Mouse (Mus musculus) forebrain, embryonic 13.5 days (tissue): ENCODE measurements at regions not wholly inside any gene's neighbourhood (a gene's known extent, or its start where the extent isn't known, plus 50 kb on each side); places are given as distances from the start of the nearest gene placed in this dataset.

Experiments
- ATAC-seq: fragments of 200-750 bp; cut with Nextera tagmentation; 2 replicates; pipeline ENCODE4 v1.8.0; 2017
- H3K27ac ChIP-seq: fragments of 300-500 bp; sonication (generic); 2 replicates; pipeline ENCODE4 v1.5.1; 2015; ENCODE audit warnings: inconsistent platforms, mild to moderate bottlenecking, moderate library complexity
- H3K27me3 ChIP-seq: fragments of 300-500 bp; sonication (generic); 2 replicates; pipeline ENCODE4 v1.6.1; 2015; ENCODE audit warnings: mild to moderate bottlenecking, inconsistent platforms
- H3K36me3 ChIP-seq: fragments of 300-500 bp; sonication (generic); 2 replicates; pipeline ENCODE4 v1.6.1; 2015; ENCODE audit warnings: mild to moderate bottlenecking, inconsistent platforms; ENCODE audit not compliant: poor library complexity, severe bottlenecking
- H3K4me1 ChIP-seq: fragments of 300-500 bp; sonication (generic); 2 replicates; pipeline ENCODE4 v1.6.1; 2015; ENCODE audit warnings: inconsistent platforms
- H3K4me2 ChIP-seq: fragments of 300-500 bp; sonication (generic); 2 replicates; pipeline ENCODE4 v1.6.1; 2015; ENCODE audit warnings: inconsistent platforms, mild to moderate bottlenecking, moderate library complexity
- H3K4me3 ChIP-seq: fragments of 300-500 bp; sonication (generic); 2 replicates; pipeline ENCODE4 v1.5.1; 2015; ENCODE audit warnings: mild to moderate bottlenecking, inconsistent platforms
- H3K9ac ChIP-seq: fragments of 300-500 bp; sonication (generic); 2 replicates; pipeline ENCODE4 v1.6.1; 2015; ENCODE audit warnings: mild to moderate bottlenecking, inconsistent platforms
- H3K9me3 ChIP-seq: fragments of 300-500 bp; sonication (generic); replicated peaks from 2 replicates; pipeline ENCODE4 v1.6.1; 2016; ENCODE audit warnings: inconsistent platforms
- whole genome bisulfite sequencing: fragments of 180-500 bp; shearing (Covaris S2); methylation state at CpG from one replicate; pipeline ENCODE4 v1.1.7; 2015; 5-methylcytosine and 5-hydroxymethylcytosine counted together

DNA sequence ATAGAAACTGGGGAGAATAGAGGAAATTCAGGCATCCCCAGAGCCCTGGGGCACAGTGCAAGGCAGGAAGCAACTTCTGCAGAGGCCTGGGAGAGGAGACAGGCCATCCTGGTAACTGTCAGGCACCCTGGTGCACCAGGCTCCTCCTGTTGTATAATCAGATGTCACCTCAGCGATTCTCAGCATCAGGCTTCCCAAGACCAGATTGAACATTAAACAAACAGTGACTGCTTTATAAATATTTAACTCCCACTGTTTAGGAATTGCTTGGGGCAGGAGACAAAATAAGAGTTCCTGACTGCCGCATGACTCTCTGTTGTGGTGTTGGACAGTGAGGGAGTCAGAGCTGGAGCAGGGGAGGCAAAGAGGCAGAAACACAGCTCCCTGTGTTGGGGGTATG, 1210.1 kb upstream of the A1bg start:
- H3K27me3 ChIP-seq, result no peaks in the 10 kb centered on the region
- no peaks in the 10 kb centered on the region for H3K9me3 ChIP-seq
- no peak overlapping the region for H3K27ac ChIP-seq
- H3K4me1 ChIP-seq, result peaks cover 8% of the 10 kb centered on the region; the same call in 1 of the 2 replicates
- H3K36me3 ChIP-seq, result no peaks in the 10 kb centered on the region
- WGBS, result 81% methylated on average over 2 of the region's 2 CpGs
- H3K4me3 ChIP-seq, result no peak overlapping the region
- ATAC-seq, result no peak
- no peak overlapping the region for H3K9ac ChIP-seq
- H3K4me2 ChIP-seq, result no peak overlapping the region

DNA sequence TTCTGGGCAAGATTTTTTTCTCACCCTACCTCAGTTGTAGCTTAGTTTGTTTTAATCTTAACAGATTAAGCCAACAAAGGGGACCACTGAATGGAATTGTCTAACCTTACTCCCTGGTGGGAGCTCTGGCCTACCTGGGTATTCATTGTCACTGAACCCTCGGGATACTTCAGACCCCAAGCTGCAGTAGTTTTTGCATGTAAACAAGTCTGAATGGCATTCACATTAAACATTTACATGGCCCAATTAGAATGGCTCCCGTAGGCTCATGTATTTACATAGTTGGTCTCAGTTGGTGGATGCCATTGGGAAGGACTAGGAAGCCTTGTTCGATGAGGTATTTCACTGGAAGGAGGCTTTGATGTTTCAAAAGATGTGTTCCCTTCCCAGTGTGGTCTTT, 1208.9 kb upstream of the A1bg start:
- Histone ChIP-seq H3K27me3 (no peaks in the 10 kb centered on the region), H3K4me3 (no peak overlapping the region), H3K4me2 (no peak overlapping the region), H3K27ac (no peak overlapping the region), H3K36me3 (no peaks in the 10 kb centered on the region), H3K9me3 (no peaks in the 10 kb centered on the region), H3K4me1 (peaks cover 14% of the 10 kb centered on the region; the same call in 1 of the 2 replicates), H3K9ac (no peak overlapping the region)
- 35% methylated on average over 3 of the region's 3 CpGs for WGBS
- no peak for ATAC-seq

DNA sequence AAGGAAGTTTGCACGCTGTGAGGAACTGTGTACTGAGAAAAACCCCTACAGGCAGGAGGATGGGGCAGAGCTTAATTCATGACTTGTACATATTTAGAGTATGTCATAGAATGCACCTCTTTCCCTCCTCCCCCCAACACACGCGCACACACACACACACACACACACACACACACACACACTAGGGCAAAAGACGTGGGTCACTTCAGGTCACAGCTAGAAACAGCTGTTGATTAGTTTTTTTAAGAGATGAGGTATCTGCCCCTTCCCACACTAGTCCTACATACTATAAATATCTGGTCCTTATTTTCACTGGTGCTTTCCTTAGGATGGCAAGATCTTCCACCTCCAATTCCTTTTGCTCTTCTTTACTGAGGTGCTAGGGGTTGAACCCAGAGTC, 1207.7 kb upstream of the A1bg start:
- Histone ChIP-seq H3K27me3 (no peaks in the 10 kb centered on the region), H3K27ac (no peak overlapping the region), H3K9me3 (no peaks in the 10 kb centered on the region), H3K4me1 (peaks cover 14% of the 10 kb centered on the region; the same call in 1 of the 2 replicates), H3K36me3 (no peaks in the 10 kb centered on the region), H3K4me3 (no peak overlapping the region), H3K9ac (no peak overlapping the region), H3K4me2 (no peak overlapping the region)
- WGBS, result 86% methylated on average over 4 of the region's 4 CpGs
- ATAC-seq, result no peak

DNA sequence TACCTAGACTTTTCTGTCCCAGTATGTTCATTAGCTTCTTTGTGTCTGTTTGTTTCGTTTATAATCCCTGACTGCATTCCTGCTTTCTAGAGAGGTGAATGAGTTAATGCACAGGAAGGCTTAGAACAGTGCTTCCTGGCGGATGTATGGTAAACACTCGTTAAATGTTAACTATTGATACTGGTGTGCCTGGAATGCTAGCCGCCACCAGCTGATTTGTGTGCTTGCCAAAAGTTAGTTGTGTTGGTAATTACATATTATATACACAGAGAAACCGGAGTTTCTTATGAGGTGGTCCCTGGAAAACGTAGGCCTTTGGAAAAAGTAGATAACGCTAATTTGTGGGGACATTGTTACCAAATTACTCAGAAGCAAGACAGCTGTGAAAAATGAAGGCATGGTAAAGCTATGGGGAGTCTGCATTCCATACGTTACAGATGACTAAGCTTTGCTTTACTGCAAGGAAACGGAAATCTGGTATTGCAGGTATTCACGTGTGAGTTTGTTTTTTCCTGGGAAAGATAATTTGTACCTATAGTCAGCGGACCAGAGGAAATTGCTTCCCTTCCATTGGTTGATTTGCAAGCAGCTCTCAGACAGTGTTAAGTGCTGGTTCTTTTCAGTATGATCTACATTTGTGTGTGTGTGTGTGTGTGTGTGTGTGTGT, 1205.9 kb upstream of the A1bg start:
- Histone ChIP-seq H3K9me3 (no peaks in the 10 kb centered on the region), H3K4me1 (peaks cover 14% of the 10 kb centered on the region; the same call in 1 of the 2 replicates), H3K27me3 (no peaks in the 10 kb centered on the region), H3K9ac (no peak overlapping the region), H3K4me2 (no peak overlapping the region), H3K4me3 (no peak overlapping the region), H3K36me3 (no peaks in the 10 kb centered on the region), H3K27ac (no peak overlapping the region)
- 31% methylated on average over 11 of the region's 11 CpGs for WGBS
- ATAC-seq, result no peak

DNA sequence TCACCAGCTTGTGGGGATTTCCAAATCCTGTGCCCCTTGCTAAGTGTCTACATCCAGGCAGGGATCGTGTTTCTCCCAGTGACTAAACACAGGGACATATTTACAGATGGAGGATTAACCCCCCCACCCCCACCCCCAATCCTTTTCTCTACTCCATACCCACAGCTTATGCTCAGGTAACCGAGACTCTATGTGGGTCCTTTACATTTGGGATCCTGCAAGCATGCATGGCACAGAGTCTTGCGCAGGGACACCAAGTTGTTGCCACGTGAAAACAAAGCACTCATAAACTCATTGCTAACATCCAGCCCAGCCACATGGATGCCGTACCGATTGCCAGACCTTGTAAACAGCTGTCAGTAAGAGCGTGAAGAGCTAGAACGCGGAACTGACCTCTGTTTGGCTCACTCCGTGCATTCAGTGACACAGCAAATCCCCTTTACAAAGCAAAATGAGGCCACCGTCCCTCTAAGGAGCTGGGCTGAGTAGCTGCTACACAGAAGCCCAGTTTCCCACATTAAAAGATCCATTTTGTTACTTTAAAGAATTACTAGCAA, 1204.9 kb upstream of the A1bg start:
- no peak overlapping the region for H3K4me3 ChIP-seq
- peaks cover 14% of the 10 kb centered on the region; the same call in 1 of the 2 replicates for H3K4me1 ChIP-seq
- WGBS, result 20% methylated on average over 11 of the region's 11 CpGs
- no peaks in the 10 kb centered on the region for H3K27me3 ChIP-seq
- no peaks in the 10 kb centered on the region for H3K36me3 ChIP-seq
- H3K4me2 ChIP-seq, result no peak overlapping the region
- no peaks in the 10 kb centered on the region for H3K9me3 ChIP-seq
- H3K9ac ChIP-seq, result no peak overlapping the region
- no peak overlapping the region for H3K27ac ChIP-seq
- ATAC-seq, result peak; percentile 48; the same call in 1 of the 2 replicates

DNA sequence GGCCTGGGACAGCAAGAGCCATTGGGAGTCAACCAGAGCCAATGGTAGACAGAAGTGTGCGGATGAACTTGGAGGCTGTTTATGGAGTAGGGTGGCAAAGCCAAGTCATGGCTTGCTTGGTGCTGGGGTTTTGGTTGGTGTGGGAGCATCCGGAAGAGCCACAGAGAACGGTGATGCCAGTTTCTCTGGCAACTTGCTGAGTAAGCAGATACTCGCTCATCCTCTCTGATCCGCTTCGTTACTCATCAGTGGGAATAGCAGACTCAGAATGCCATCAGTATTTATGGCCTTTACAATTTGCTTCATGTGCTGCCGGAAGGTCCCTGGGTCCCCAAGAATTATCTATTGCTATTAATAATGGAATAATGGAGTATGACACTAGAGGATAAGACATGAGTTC, 1202.9 kb upstream of the A1bg start:
- peaks cover 14% of the 10 kb centered on the region; the same call in 1 of the 2 replicates for H3K4me1 ChIP-seq
- ATAC-seq, result no peak
- H3K27ac ChIP-seq, result no peak overlapping the region
- no peak overlapping the region for H3K9ac ChIP-seq
- H3K27me3 ChIP-seq, result no peaks in the 10 kb centered on the region
- WGBS, result 92% methylated on average over 7 of the region's 7 CpGs
- H3K9me3 ChIP-seq, result no peaks in the 10 kb centered on the region
- H3K36me3 ChIP-seq, result no peaks in the 10 kb centered on the region
- H3K4me2 ChIP-seq, result no peak overlapping the region
- no peak overlapping the region for H3K4me3 ChIP-seq

GRCm38 (mm10) chr15:62123756-62124155, 1200.9 kb upstream of the A1bg start:
- H3K27me3 ChIP-seq, result no peaks in the 10 kb centered on the region
- H3K9me3 ChIP-seq, result no peaks in the 10 kb centered on the region
- no peak overlapping the region for H3K4me3 ChIP-seq
- no peaks in the 10 kb centered on the region for H3K36me3 ChIP-seq
- H3K4me1 ChIP-seq, result peaks cover 14% of the 10 kb centered on the region; the same call in 1 of the 2 replicates
- 77% methylated on average over 4 of the region's 4 CpGs for WGBS
- H3K9ac ChIP-seq, result no peak overlapping the region
- no peak overlapping the region for H3K4me2 ChIP-seq
- no peak for ATAC-seq
- no peak overlapping the region for H3K27ac ChIP-seq

GRCm38 (mm10) chr15:62122265-62123023, 1199.6 kb upstream of the A1bg start:
- H3K27me3 ChIP-seq, result no peaks in the 10 kb centered on the region
- H3K9me3 ChIP-seq, result no peaks in the 10 kb centered on the region
- H3K4me1 ChIP-seq, result peaks cover 5% of the 10 kb centered on the region; the same call in 1 of the 2 replicates
- no peak overlapping the region for H3K9ac ChIP-seq
- H3K4me3 ChIP-seq, result no peak overlapping the region
- no peak overlapping the region for H3K4me2 ChIP-seq
- ATAC-seq, result no peak
- 90% methylated on average over 9 of the region's 9 CpGs for WGBS
- H3K27ac ChIP-seq, result no peak overlapping the region
- no peaks in the 10 kb centered on the region for H3K36me3 ChIP-seq

DNA sequence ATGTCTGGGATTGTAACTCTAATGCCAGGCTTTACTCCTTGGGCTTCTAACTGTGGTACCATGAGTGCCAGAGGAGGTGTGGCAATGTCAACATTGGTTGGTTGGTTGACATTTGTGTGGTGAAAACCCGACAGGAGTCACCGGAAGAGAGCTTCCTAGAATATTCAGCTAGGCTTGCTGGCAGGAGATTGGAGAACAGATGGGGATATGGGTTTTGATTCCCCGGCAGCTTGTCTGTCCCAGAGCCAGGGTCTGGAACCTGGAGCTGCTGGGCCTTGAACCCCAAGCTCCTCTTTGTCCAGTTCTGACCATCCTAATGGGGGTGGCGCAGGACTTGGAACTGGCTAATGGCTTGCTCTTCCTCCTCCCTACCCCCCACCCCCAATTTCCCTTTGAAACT, 1198.9 kb upstream of the A1bg start:
- H3K4me3 ChIP-seq, result no peak overlapping the region
- H3K4me1 ChIP-seq, result no peaks in the 10 kb centered on the region
- ATAC-seq, result no peak
- H3K9me3 ChIP-seq, result no peaks in the 10 kb centered on the region
- H3K27me3 ChIP-seq, result no peaks in the 10 kb centered on the region
- 88% methylated on average over 4 of the region's 4 CpGs for WGBS
- no peak overlapping the region for H3K9ac ChIP-seq
- H3K36me3 ChIP-seq, result no peaks in the 10 kb centered on the region
- H3K27ac ChIP-seq, result no peak overlapping the region
- H3K4me2 ChIP-seq, result no peak overlapping the region

- H3K4me1 ChIP-seq, result no peaks in the 10 kb centered on the region
- WGBS, result 55% methylated on average over 4 of the region's 4 CpGs
- H3K27me3 ChIP-seq, result no peaks in the 10 kb centered on the region
- H3K4me2 ChIP-seq, result no peak overlapping the region
- H3K9ac ChIP-seq, result no peak overlapping the region
- no peak overlapping the region for H3K4me3 ChIP-seq
- no peaks in the 10 kb centered on the region for H3K36me3 ChIP-seq
- ATAC-seq, result no peak
- no peaks in the 10 kb centered on the region for H3K9me3 ChIP-seq
- H3K27ac ChIP-seq, result no peak overlapping the region
These were observed 1197.9 kb upstream of the A1bg start for GRCm38 (mm10) chr15:62120735-62121134.

GRCm38 (mm10) chr15:62118997-62119396, 1196.2 kb upstream of the A1bg start:
- WGBS, result 82% methylated on average over 10 of the region's 10 CpGs
- no peak overlapping the region for H3K9ac ChIP-seq
- H3K27ac ChIP-seq, result no peak overlapping the region
- no peak overlapping the region for H3K4me3 ChIP-seq
- ATAC-seq, result no peak
- H3K36me3 ChIP-seq, result no peaks in the 10 kb centered on the region
- H3K27me3 ChIP-seq, result no peaks in the 10 kb centered on the region
- H3K4me2 ChIP-seq, result no peak overlapping the region
- H3K9me3 ChIP-seq, result no peaks in the 10 kb centered on the region
- no peaks in the 10 kb centered on the region for H3K4me1 ChIP-seq

- H3K9ac ChIP-seq, result no peak overlapping the region
- no peaks in the 10 kb centered on the region for H3K27me3 ChIP-seq
- no peaks in the 10 kb centered on the region for H3K36me3 ChIP-seq
- WGBS, result 82% methylated on average over 1 of the region's 1 CpGs
- H3K4me2 ChIP-seq, result no peak overlapping the region
- no peaks in the 10 kb centered on the region for H3K9me3 ChIP-seq
- no peaks in the 10 kb centered on the region for H3K4me1 ChIP-seq
- H3K27ac ChIP-seq, result no peak overlapping the region
- no peak for ATAC-seq
- H3K4me3 ChIP-seq, result no peak overlapping the region
These were observed 1193.4 kb upstream of the A1bg start for GRCm38 (mm10) chr15:62116184-62116583.
